Mouse (Mus musculus): ENCODE data around the gene Nceh1. TPM values are rescaled to one million over a fixed set of nuclear protein-coding genes. Genes with fewer than 3 reads are reported as not detected.
"Not testable (repeated sequence)": the region's sequence is repeated elsewhere in the genome, so short reads cannot be mapped to it uniquely, and the experiment has no call there.

Gene Nceh1
- polyA plus RNA-seq, 1 experiment from 2014 or later, result 6.7 TPM

DNA sequence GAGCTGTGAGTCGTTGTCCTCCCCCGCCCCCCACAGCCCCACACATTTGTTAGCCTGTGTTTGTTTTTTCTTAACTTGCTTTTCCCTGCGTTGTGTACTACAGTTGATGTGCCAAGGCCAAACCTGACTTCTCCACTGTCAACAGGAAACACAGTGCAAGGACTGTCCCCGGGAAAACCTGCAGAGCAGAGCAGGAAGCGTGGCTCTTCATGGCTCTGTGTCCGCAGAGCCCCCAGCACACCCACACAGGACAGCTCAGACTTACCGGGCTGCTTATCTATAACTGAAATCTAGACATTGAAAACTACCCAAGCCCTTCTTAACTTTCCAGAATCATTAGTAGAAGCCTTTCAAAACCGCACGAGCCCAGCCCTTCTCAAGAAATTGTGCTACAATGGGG, 102.3 kb downstream of the Nceh1 start:
- H3K36me3 ChIP-seq (ENCODE audit: control insufficient read depth, insufficient read depth, low read length), result no peaks in the 10 kb centered on the region
- peaks cover 3% of the 10 kb centered on the region; the same call in 1 of the 2 replicates for H3K9me3 ChIP-seq (ENCODE audit: control insufficient read depth, low read depth, low read length)
- ATAC-seq (ENCODE audit: insufficient number of reproducible peaks, insufficient read depth, low FRiP score, low read depth), result no peak
- peaks cover 3% of the 10 kb centered on the region; the same call in 1 of the 2 replicates for H3K4me1 ChIP-seq (ENCODE audit: control insufficient read depth, insufficient read depth, low read length)
- H3K27me3 ChIP-seq (ENCODE audit: control insufficient read depth, insufficient read depth, low read length), result no peaks in the 10 kb centered on the region
- H3K9ac ChIP-seq (replicated peaks; ENCODE audit: low read depth, low read length), result no peak overlapping the region
- no peak overlapping the region for H3K27ac ChIP-seq (ENCODE audit: low read length)
- no peak overlapping the region for H3K4me2 ChIP-seq (replicated peaks; ENCODE audit: low read depth, low read length)
- WGBS, result 62% methylated on average over 9 of the region's 9 CpGs
- H3K4me3 ChIP-seq (ENCODE audit: low read depth, low read length), result no peak overlapping the region

DNA sequence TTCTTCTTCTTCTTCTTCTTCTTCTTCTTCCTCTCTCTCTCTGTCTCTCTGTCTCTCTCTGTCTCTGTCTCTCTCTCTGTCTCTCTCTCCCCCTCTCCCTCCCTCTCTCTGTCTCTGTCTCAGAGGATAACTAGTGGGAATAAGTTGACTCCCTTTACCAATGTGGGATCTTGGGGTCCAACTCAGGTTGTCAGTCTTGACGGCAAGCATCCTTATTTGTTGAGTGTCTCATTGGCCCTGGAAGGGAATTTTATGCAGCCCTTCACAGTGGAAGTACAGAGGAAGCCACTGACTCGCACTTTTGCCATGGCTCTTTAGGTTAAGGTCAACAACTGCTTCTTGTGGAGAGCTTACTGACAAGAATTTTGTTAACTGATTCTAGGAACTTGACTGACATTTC, 105.5 kb downstream of the Nceh1 start:
- no peaks in the 10 kb centered on the region for H3K4me1 ChIP-seq (ENCODE audit: control insufficient read depth, insufficient read depth, low read length)
- H3K4me2 ChIP-seq (replicated peaks; ENCODE audit: low read depth, low read length), result no peak overlapping the region
- no peak overlapping the region for H3K27ac ChIP-seq (ENCODE audit: low read length)

DNA sequence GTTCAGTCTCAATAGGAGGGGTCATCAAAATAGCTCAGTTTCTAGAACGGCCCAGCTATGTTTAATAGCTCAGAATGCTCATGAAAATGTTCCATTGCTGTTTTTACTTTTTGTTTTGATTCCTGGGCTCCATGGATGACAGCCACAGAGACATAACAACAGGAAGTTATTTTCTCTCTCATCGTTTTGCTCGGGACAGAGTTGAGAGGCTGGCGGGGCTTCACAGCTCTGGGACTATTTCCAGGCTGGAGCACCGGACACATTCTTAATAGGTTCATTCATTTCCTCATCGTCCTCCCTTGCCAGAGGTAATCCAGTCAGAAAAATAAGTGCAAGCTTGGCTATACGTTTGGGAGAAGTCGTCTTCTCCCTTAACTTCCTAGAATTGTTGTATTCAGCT, 106.1 kb downstream of the Nceh1 start:
- H3K4me2 ChIP-seq (replicated peaks; ENCODE audit: low read depth, low read length), result no peak overlapping the region
- no peak overlapping the region for H3K27ac ChIP-seq (ENCODE audit: low read length)
- H3K4me1 ChIP-seq (ENCODE audit: control insufficient read depth, insufficient read depth, low read length), result no peaks in the 10 kb centered on the region
- H3K36me3 ChIP-seq (ENCODE audit: control insufficient read depth, insufficient read depth, low read length), result no peaks in the 10 kb centered on the region
- no peaks in the 10 kb centered on the region for H3K27me3 ChIP-seq (ENCODE audit: control insufficient read depth, insufficient read depth, low read length)
- WGBS, result 28% methylated on average over 8 of the region's 8 CpGs
- H3K4me3 ChIP-seq (ENCODE audit: low read depth, low read length), result no peak overlapping the region
- no peak for ATAC-seq (ENCODE audit: insufficient number of reproducible peaks, insufficient read depth, low FRiP score, low read depth)
- H3K9me3 ChIP-seq (ENCODE audit: control insufficient read depth, low read depth, low read length), result peaks cover 3% of the 10 kb centered on the region; the same call in 1 of the 2 replicates
- no peak overlapping the region for H3K9ac ChIP-seq (replicated peaks; ENCODE audit: low read depth, low read length)

More for the DNA sequence above, 105.5 kb downstream of the Nceh1 start:
- Histone ChIP-seq H3K9ac (replicated peaks; ENCODE audit: low read depth, low read length) (no peak overlapping the region), H3K4me3 (ENCODE audit: low read depth, low read length) (no peak overlapping the region), H3K9me3 (ENCODE audit: control insufficient read depth, low read depth, low read length) (peaks cover 3% of the 10 kb centered on the region; the same call in 1 of the 2 replicates), H3K27me3 (ENCODE audit: control insufficient read depth, insufficient read depth, low read length) (no peaks in the 10 kb centered on the region), H3K36me3 (ENCODE audit: control insufficient read depth, insufficient read depth, low read length) (no peaks in the 10 kb centered on the region)
- WGBS, result 60% methylated on average over 2 of the region's 2 CpGs
- ATAC-seq (ENCODE audit: insufficient number of reproducible peaks, insufficient read depth, low FRiP score, low read depth), result no peak

DNA sequence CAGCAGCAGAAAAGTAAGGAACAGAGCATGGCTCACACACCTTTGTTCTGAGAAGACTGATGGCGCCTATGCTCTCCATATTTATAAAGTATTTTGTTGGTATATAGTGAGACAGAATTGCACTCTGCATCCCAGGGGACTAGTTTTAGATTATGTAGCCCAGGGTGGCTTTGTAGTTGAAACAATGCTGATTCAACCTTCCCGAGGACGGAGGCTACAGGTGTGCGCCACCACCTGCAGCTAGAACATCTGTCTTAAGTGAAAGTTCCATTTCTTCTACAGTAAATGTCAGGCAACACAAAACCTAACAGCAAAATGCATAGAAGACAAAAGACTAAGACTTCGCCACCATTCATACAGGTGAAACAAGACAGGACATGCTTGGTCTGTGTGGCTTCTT, 107.5 kb downstream of the Nceh1 start:
- no peak for ATAC-seq (ENCODE audit: insufficient number of reproducible peaks, insufficient read depth, low FRiP score, low read depth)
- no peak overlapping the region for H3K4me3 ChIP-seq (ENCODE audit: low read depth, low read length)
- 78% methylated on average over 5 of the region's 5 CpGs for WGBS
- no peak overlapping the region for H3K9ac ChIP-seq (replicated peaks; ENCODE audit: low read depth, low read length)
- H3K9me3 ChIP-seq (ENCODE audit: control insufficient read depth, low read depth, low read length), result no peaks in the 10 kb centered on the region
- H3K36me3 ChIP-seq (ENCODE audit: control insufficient read depth, insufficient read depth, low read length), result no peaks in the 10 kb centered on the region
- no peak overlapping the region for H3K27ac ChIP-seq (ENCODE audit: low read length)
- no peaks in the 10 kb centered on the region for H3K27me3 ChIP-seq (ENCODE audit: control insufficient read depth, insufficient read depth, low read length)
- no peaks in the 10 kb centered on the region for H3K4me1 ChIP-seq (ENCODE audit: control insufficient read depth, insufficient read depth, low read length)
- H3K4me2 ChIP-seq (replicated peaks; ENCODE audit: low read depth, low read length), result no peak overlapping the region

DNA sequence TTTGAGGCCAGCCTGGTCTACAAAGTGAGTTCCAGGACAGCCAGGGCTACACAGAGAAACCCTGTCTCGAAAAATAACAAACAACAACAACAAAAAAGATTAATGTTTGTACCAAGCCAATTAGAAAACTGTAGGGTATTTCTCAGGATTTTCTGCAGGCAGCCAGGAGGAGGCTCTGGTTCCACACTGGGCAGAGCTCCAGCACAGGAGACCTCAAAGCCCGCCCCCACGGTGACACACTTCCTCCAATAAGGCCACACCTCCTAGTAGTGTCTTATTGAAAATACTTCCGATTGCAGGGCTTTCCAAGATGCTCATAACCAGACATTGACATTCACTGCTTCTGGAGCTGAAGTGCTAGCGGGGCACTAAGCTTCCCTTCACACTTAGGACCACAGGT, 108.2 kb downstream of the Nceh1 start:
- not testable (repeated sequence) for H3K36me3 ChIP-seq (ENCODE audit: control insufficient read depth, insufficient read depth, low read length); H3K4me3 ChIP-seq (ENCODE audit: low read depth, low read length); H3K27me3 ChIP-seq (ENCODE audit: control insufficient read depth, insufficient read depth, low read length); H3K27ac ChIP-seq (ENCODE audit: low read length); H3K9me3 ChIP-seq (ENCODE audit: control insufficient read depth, low read depth, low read length); H3K4me1 ChIP-seq (ENCODE audit: control insufficient read depth, insufficient read depth, low read length); ATAC-seq (ENCODE audit: insufficient number of reproducible peaks, insufficient read depth, low FRiP score, low read depth); H3K9ac ChIP-seq (replicated peaks; ENCODE audit: low read depth, low read length); H3K4me2 ChIP-seq (replicated peaks; ENCODE audit: low read depth, low read length)
- WGBS, result 95% methylated on average over 5 of the region's 5 CpGs

DNA sequence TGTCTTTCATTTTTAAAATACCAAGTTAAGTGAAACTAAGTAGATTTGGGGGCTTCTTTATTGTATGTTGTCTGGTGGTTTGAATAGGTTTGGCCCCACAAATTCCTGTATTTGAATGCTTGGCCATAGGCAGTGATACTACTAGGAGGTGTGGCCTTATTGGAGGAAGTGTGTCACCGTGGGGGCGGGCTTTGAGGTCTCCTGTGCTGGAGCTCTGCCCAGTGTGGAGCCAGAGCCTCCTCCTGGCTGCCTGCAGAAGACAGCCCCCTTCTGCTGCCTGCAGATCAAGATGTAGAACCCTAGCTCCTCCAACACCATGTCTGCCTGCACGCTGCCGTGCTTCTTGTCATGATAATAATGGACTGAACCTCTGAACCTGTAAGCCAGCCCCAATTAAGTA, 108.6 kb downstream of the Nceh1 start:
- not testable (repeated sequence) for H3K27ac ChIP-seq (ENCODE audit: low read length); H3K36me3 ChIP-seq (ENCODE audit: control insufficient read depth, insufficient read depth, low read length); H3K4me1 ChIP-seq (ENCODE audit: control insufficient read depth, insufficient read depth, low read length); H3K4me2 ChIP-seq (replicated peaks; ENCODE audit: low read depth, low read length); H3K9me3 ChIP-seq (ENCODE audit: control insufficient read depth, low read depth, low read length); H3K4me3 ChIP-seq (ENCODE audit: low read depth, low read length); ATAC-seq (ENCODE audit: insufficient number of reproducible peaks, insufficient read depth, low FRiP score, low read depth); H3K9ac ChIP-seq (replicated peaks; ENCODE audit: low read depth, low read length); H3K27me3 ChIP-seq (ENCODE audit: control insufficient read depth, insufficient read depth, low read length)
- WGBS, result 87% methylated on average over 4 of the region's 4 CpGs

DNA sequence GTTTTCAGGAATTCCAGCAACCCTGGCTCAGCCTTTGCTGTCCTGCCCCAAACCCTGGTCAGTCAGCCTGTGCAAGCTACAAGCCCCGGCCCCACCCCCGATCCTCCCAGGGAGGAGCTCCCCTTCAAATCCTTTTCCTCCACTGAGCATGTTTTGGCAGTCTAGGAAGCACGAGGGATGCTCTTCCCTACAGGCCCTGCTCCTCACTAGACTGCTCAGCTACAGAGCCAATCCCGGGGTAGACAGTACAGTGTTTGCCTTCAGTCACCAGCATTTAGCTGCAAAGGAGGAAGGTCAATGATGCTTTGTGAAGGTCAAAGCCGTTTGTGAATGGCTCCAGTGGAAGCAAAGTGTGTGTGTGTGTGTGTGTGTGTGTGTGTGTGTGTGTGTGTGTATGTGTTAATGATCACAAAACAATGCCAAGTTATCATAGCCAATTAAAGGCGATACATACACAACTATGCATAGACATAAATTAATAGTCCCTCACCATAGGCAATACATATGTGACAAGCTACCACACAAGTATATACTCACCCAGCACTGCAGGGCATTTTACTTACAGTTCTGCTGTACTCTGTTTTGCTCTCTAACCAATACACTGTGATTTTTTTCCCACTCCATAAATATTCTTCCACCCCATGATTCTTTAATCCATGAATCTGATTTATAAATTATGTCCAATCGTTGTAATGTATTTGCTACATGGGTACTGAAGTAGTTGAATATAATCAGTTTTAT, 111.0 kb downstream of the Nceh1 start:
- Histone ChIP-seq H3K4me2 (replicated peaks; ENCODE audit: low read depth, low read length) (no peak overlapping the region), H3K4me1 (ENCODE audit: control insufficient read depth, insufficient read depth, low read length) (no peaks in the 10 kb centered on the region), H3K4me3 (ENCODE audit: low read depth, low read length) (no peak overlapping the region), H3K9ac (replicated peaks; ENCODE audit: low read depth, low read length) (no peak overlapping the region), H3K9me3 (ENCODE audit: control insufficient read depth, low read depth, low read length) (no peaks in the 10 kb centered on the region), H3K36me3 (ENCODE audit: control insufficient read depth, insufficient read depth, low read length) (no peaks in the 10 kb centered on the region), H3K27ac (ENCODE audit: low read length) (no peak overlapping the region), H3K27me3 (ENCODE audit: control insufficient read depth, insufficient read depth, low read length) (no peaks in the 10 kb centered on the region)
- WGBS, result 62% methylated on average over 7 of the region's 7 CpGs
- no peak for ATAC-seq (ENCODE audit: insufficient number of reproducible peaks, insufficient read depth, low FRiP score, low read depth)

DNA sequence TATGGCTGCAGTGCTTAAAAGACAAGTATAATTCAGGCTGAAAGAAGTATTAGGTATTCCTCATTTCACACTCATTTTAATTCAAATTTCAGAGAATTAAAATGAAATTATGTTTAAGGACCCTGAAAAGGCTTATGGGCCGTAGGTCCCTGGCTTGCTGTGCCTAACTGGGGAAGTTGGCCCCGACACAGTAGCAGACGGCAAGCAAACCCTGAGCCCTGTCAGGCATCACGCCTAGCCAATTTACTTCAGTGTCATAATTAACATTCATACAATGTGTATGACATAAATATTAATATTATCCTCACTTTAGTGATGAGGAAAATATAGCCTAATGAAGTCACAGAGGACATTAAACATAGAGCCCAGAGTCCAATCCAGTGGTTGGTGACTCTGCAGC, 117.7 kb downstream of the Nceh1 start:
- H3K4me3 ChIP-seq (ENCODE audit: low read depth, low read length), result no peak overlapping the region
- ATAC-seq (ENCODE audit: insufficient number of reproducible peaks, insufficient read depth, low FRiP score, low read depth), result no peak
- 79% methylated on average over 4 of the region's 4 CpGs for whole genome bisulfite sequencing

More for the DNA sequence above, 117.7 kb downstream of the Nceh1 start:
- Histone ChIP-seq H3K36me3 (ENCODE audit: control insufficient read depth, insufficient read depth, low read length) (no peaks in the 10 kb centered on the region), H3K27ac (ENCODE audit: low read length) (no peak overlapping the region), H3K27me3 (ENCODE audit: control insufficient read depth, insufficient read depth, low read length) (no peaks in the 10 kb centered on the region), H3K9ac (replicated peaks; ENCODE audit: low read depth, low read length) (no peak overlapping the region), H3K9me3 (ENCODE audit: control insufficient read depth, low read depth, low read length) (no peaks in the 10 kb centered on the region), H3K4me2 (replicated peaks; ENCODE audit: low read depth, low read length) (no peak overlapping the region), H3K4me1 (ENCODE audit: control insufficient read depth, insufficient read depth, low read length) (no peaks in the 10 kb centered on the region)

Data from stomach, embryonic 14.5 days (tissue).